Mouse (Mus musculus): ENCODE data around the gene Tesk1. TPM values are rescaled to one million over a fixed set of nuclear protein-coding genes. Genes with fewer than 3 reads are reported as not detected.

Gene Tesk1
- polyA plus RNA-seq, 1 experiment: 59.0 TPM

- H3K4me1 ChIP-seq (ENCODE audit: control insufficient read depth, insufficient read depth, low read length): peaks cover 7% of the 10 kb centered on the region
- TF ChIP-seq CTCF (conservative IDR thresholded peaks at IDR 0.05; ENCODE audit: insufficient read depth, insufficient read length, low read depth, low read length): no peak
- TF ChIP-seq POLR2A (IDR thresholded peaks at IDR 0.05; ENCODE audit: low read depth, low read length): no peak
- H3K4me3 ChIP-seq (ENCODE audit: insufficient read depth, low read depth, low read length): peak overlapping the region; percentile 48
Observed at GRCm38 (mm10) chr4:43407071-43407920, 34.4 kb upstream of the Tesk1 start.

GRCm38 (mm10) chr4:43414761-43415160 lies 27.0 kb upstream of the Tesk1 start:
- WGBS: 91% methylated on average over 14 of the region's 14 CpGs

More at GRCm38 (mm10) chr4:43407071-43407920, 34.4 kb upstream of the Tesk1 start:
- no peaks in the 10 kb centered on the region for H3K36me3 ChIP-seq (ENCODE audit: control insufficient read depth, insufficient read depth, low read length)
- WGBS: 54% methylated on average over 12 of the region's 12 CpGs
- no peak for DNase-seq
- no peaks in the 10 kb centered on the region for H3K27me3 ChIP-seq (replicated peaks; ENCODE audit: control insufficient read depth, insufficient read depth, low read length)
- H3K27ac ChIP-seq (ENCODE audit: insufficient read depth, low read depth, low read length): peak overlapping the region; percentile 49

DNA sequence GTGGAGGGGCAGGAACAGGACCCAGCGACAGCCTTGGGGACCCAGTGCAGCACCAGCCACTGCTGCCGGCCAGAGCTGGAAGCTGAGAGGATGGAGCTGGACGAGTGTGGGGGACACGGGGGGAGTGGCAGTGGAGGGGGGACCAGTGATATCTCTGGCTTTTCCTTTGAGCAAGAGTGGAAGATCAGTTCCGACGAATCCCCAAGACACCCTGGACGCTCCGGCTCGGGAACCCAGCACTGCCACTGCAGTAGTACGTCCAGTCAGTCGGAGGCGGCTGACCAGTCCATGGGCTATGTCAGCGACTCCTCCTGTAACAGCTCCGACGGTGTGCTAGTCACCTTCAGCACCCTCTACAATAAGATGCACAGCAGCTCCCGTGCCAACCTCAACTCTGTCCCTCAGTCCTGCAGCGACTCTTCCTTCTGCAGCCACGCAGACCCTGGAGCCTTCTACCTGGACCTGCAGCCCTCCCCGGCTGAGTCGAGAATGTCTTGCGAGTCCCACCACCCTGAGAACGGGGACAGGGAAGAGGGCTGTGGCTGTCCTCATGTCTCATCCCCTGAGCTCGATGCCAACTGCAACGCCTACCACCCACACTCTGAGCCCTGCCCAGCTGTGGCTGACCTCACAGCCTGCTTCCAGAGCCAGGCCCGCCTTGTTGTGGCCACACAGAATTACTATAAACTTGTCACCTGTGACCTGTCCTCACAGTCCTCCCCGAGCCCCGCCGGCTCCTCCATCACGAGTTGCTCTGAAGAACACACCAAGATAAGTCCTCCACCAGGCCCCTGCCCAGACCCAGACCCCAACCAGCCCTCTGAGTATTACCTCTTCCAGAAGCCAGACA lies 26.3 kb upstream of the Tesk1 start:
- no peak for TF ChIP-seq CTCF (conservative IDR thresholded peaks at IDR 0.05; ENCODE audit: insufficient read depth, insufficient read length, low read depth, low read length)
- no peak for TF ChIP-seq POLR2A (IDR thresholded peaks at IDR 0.05; ENCODE audit: low read depth, low read length)
- no peak overlapping the region for H3K27ac ChIP-seq (ENCODE audit: insufficient read depth, low read depth, low read length)
- H3K27me3 ChIP-seq (replicated peaks; ENCODE audit: control insufficient read depth, insufficient read depth, low read length): no peaks in the 10 kb centered on the region
- peaks cover 14% of the 10 kb centered on the region for H3K4me1 ChIP-seq (ENCODE audit: control insufficient read depth, insufficient read depth, low read length)
- WGBS: 85% methylated on average over 29 of the region's 29 CpGs
- no peaks in the 10 kb centered on the region for H3K36me3 ChIP-seq (ENCODE audit: control insufficient read depth, insufficient read depth, low read length)
- DNase-seq: no peak
- no peak overlapping the region for H3K4me3 ChIP-seq (ENCODE audit: insufficient read depth, low read depth, low read length)

More at GRCm38 (mm10) chr4:43414761-43415160, 27.0 kb upstream of the Tesk1 start:
- H3K4me3 ChIP-seq (ENCODE audit: insufficient read depth, low read depth, low read length): no peak overlapping the region
- no peak for TF ChIP-seq POLR2A (IDR thresholded peaks at IDR 0.05; ENCODE audit: low read depth, low read length)
- no peak for TF ChIP-seq CTCF (conservative IDR thresholded peaks at IDR 0.05; ENCODE audit: insufficient read depth, insufficient read length, low read depth, low read length)
- no peak for DNase-seq
- H3K4me1 ChIP-seq (ENCODE audit: control insufficient read depth, insufficient read depth, low read length): peaks cover 9% of the 10 kb centered on the region
- no peaks in the 10 kb centered on the region for H3K27me3 ChIP-seq (replicated peaks; ENCODE audit: control insufficient read depth, insufficient read depth, low read length)
- no peak overlapping the region for H3K27ac ChIP-seq (ENCODE audit: insufficient read depth, low read depth, low read length)
- H3K36me3 ChIP-seq (ENCODE audit: control insufficient read depth, insufficient read depth, low read length): no peaks in the 10 kb centered on the region

- WGBS: 97% methylated on average over 22 of the region's 22 CpGs
- no peak for DNase-seq
- Histone ChIP-seq H3K27ac (ENCODE audit: insufficient read depth, low read depth, low read length) (no peak overlapping the region), H3K27me3 (replicated peaks; ENCODE audit: control insufficient read depth, insufficient read depth, low read length) (no peaks in the 10 kb centered on the region), H3K4me1 (ENCODE audit: control insufficient read depth, insufficient read depth, low read length) (peaks cover 14% of the 10 kb centered on the region), H3K36me3 (ENCODE audit: control insufficient read depth, insufficient read depth, low read length) (no peaks in the 10 kb centered on the region), H3K4me3 (ENCODE audit: insufficient read depth, low read depth, low read length) (no peak overlapping the region)
- TF ChIP-seq POLR2A (IDR thresholded peaks at IDR 0.05; ENCODE audit: low read depth, low read length): no peak
- no peak for TF ChIP-seq CTCF (conservative IDR thresholded peaks at IDR 0.05; ENCODE audit: insufficient read depth, insufficient read length, low read depth, low read length)
Observed at GRCm38 (mm10) chr4:43416071-43416490, 25.7 kb upstream of the Tesk1 start.

GRCm38 (mm10) chr4:43417269-43418062 lies 24.3 kb upstream of the Tesk1 start:
- Histone ChIP-seq H3K27ac (ENCODE audit: insufficient read depth, low read depth, low read length) (peak overlapping the region; percentile 80), H3K36me3 (ENCODE audit: control insufficient read depth, insufficient read depth, low read length) (no peaks in the 10 kb centered on the region; the same call in 1 of the 2 replicates)

DNA sequence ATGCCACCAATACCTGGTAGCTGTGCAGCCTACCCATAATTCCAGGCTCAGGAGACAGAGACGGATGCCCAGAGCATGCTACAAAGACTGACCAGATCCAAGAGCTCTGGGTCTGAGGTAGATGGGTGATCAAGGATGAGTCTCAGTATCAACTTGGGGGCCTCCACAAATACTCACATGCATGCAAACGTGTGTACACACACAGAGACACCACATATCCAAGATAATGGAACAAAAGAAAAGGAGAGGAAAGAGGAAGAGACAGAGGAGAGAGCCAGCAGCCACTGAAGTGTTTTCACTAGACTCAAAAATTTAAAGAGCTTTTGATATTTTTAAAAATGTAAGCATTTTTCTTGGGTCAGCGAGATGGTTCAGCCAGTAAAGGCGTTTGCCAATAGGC lies 23.3 kb upstream of the Tesk1 start:
- Histone ChIP-seq H3K4me3 (ENCODE audit: insufficient read depth, low read depth, low read length) (no peak overlapping the region), H3K27me3 (replicated peaks; ENCODE audit: control insufficient read depth, insufficient read depth, low read length) (no peaks in the 10 kb centered on the region), H3K4me1 (ENCODE audit: control insufficient read depth, insufficient read depth, low read length) (peaks cover 14% of the 10 kb centered on the region), H3K36me3 (ENCODE audit: control insufficient read depth, insufficient read depth, low read length) (no peaks in the 10 kb centered on the region; the same call in 1 of the 2 replicates), H3K27ac (ENCODE audit: insufficient read depth, low read depth, low read length) (peak overlapping the region; percentile 80; the same call in 1 of the 2 replicates)
- no peak for TF ChIP-seq POLR2A (IDR thresholded peaks at IDR 0.05; ENCODE audit: low read depth, low read length)
- DNase-seq: no peak
- 43% methylated on average over 4 of the region's 4 CpGs for WGBS

More at GRCm38 (mm10) chr4:43417269-43418062, 24.3 kb upstream of the Tesk1 start:
- H3K4me3 ChIP-seq (ENCODE audit: insufficient read depth, low read depth, low read length): no peak overlapping the region
- peaks cover 14% of the 10 kb centered on the region for H3K4me1 ChIP-seq (ENCODE audit: control insufficient read depth, insufficient read depth, low read length)
- H3K27me3 ChIP-seq (replicated peaks; ENCODE audit: control insufficient read depth, insufficient read depth, low read length): no peaks in the 10 kb centered on the region
- 47% methylated on average over 16 of the region's 16 CpGs for WGBS
- DNase-seq: no peak
- TF ChIP-seq CTCF (conservative IDR thresholded peaks at IDR 0.05; ENCODE audit: insufficient read depth, insufficient read length, low read depth, low read length) (no peak), POLR2A (IDR thresholded peaks at IDR 0.05; ENCODE audit: low read depth, low read length) (no peak)

Data from kidney, adult 2 months (tissue).